Mouse (Mus musculus) liver, embryonic 11.5 days (tissue): ENCODE data around the gene Cdh23. TPM values are rescaled to one million over a fixed set of nuclear protein-coding genes. Genes with fewer than 3 reads are reported as not detected.

Source experiments
- ATAC-seq: fragments of 200-750 bp; cut with Nextera tagmentation; replicated peaks from 2 replicates; pipeline ENCODE4 v1.8.0; 2017; ENCODE audit warnings: moderate number of reproducible peaks, mild to moderate bottlenecking, moderate TSS enrichment, moderate library complexity; ENCODE audit not compliant: low FRiP score
- DNase-seq: peaks from one replicate; pipeline ENCODE4 v3.0.0-alpha.2; 2017; ENCODE audit warnings: low spot score
- H3K27ac ChIP-seq: fragments of 300-500 bp; sonication (generic); 2 replicates; pipeline ENCODE4 v1.5.1; 2014; ENCODE audit warnings: mild to moderate bottlenecking, low read depth, low read length, control low read depth
- H3K27me3 ChIP-seq: fragments of 300-500 bp; sonication (generic); replicated peaks from 2 replicates; pipeline ENCODE4 v1.6.1; 2014; ENCODE audit warnings: low read length, mixed read lengths; ENCODE audit not compliant: control insufficient read depth, insufficient read depth
- H3K36me3 ChIP-seq: fragments of 300-500 bp; sonication (generic); 2 replicates; pipeline ENCODE4 v1.6.1; 2014; ENCODE audit warnings: mild to moderate bottlenecking, low read length, moderate library complexity, mixed read lengths; ENCODE audit not compliant: control insufficient read depth, insufficient read depth
- H3K4me1 ChIP-seq: fragments of 300-500 bp; sonication (generic); replicated peaks from 2 replicates; pipeline ENCODE4 v1.6.1; 2014; ENCODE audit warnings: low read length, mixed read lengths; ENCODE audit not compliant: control insufficient read depth, insufficient read depth
- H3K4me2 ChIP-seq: fragments of 300-500 bp; sonication (generic); 2 replicates; pipeline ENCODE4 v1.6.1; 2014; ENCODE audit warnings: mild to moderate bottlenecking, control low read depth, moderate library complexity
- H3K4me3 ChIP-seq: fragments of 300-500 bp; sonication (generic); 2 replicates; pipeline ENCODE4 v1.5.1; 2014; ENCODE audit warnings: low read depth, low read length, control low read depth
- H3K9ac ChIP-seq: fragments of 300-500 bp; sonication (generic); 2 replicates; pipeline ENCODE4 v1.6.1; 2014; ENCODE audit warnings: low read depth, low read length, control low read depth
- H3K9me3 ChIP-seq: fragments of 300-500 bp; sonication (generic); 2 replicates; pipeline ENCODE4 v1.6.1; 2016; ENCODE audit warnings: low read length, inconsistent platforms, mixed read lengths; ENCODE audit not compliant: control insufficient read depth
- WGBS: fragments of 180-500 bp; shearing (Covaris S2); extraction: QIAGEN DNeasy Blood & Tissue Kit; methylation state at CpG from one replicate; pipeline ENCODE4 v1.1.7; 2014; 5-methylcytosine and 5-hydroxymethylcytosine counted together
- polyA plus RNA-seq: library from polyadenylated mRNA; unstranded; fragments of >200 nt; fragmentation: Nextera tagmentation; extraction: Ambion mirVana; gene quantifications from 2 replicates; pipeline ENCODE4 v1.2.1, GENCODE M21; 2014

Gene Cdh23
- polyA plus RNA-seq, 1 experiment from 2014 or later: 0.80 TPM

- Histone ChIP-seq H3K27ac (no peak overlapping the region), H3K4me2 (no peak overlapping the region), H3K27me3 (no peaks in the 10 kb centered on the region), H3K36me3 (no peaks in the 10 kb centered on the region), H3K4me1 (no peaks in the 10 kb centered on the region), H3K4me3 (no peak overlapping the region), H3K9me3 (no peaks in the 10 kb centered on the region), H3K9ac (no peak overlapping the region)
- WGBS: 73% methylated on average over 5 of the region's 5 CpGs
- no peak for DNase-seq
- no peak for ATAC-seq
Observed at GRCm38 (mm10) chr10:60395605-60396004, 300.7 kb downstream of the Cdh23 start.

GRCm38 (mm10) chr10:60394936-60395335 is 301.4 kb downstream of the Cdh23 start:
- H3K36me3 ChIP-seq: no peaks in the 10 kb centered on the region
- H3K9ac ChIP-seq: no peak overlapping the region
- DNase-seq: no peak
- H3K4me2 ChIP-seq: no peak overlapping the region
- no peaks in the 10 kb centered on the region for H3K9me3 ChIP-seq
- H3K4me1 ChIP-seq: no peaks in the 10 kb centered on the region
- no peak overlapping the region for H3K27ac ChIP-seq
- H3K4me3 ChIP-seq: no peak overlapping the region
- WGBS: 73% methylated on average over 7 of the region's 7 CpGs
- no peak for ATAC-seq
- H3K27me3 ChIP-seq: no peaks in the 10 kb centered on the region

- no peak overlapping the region for H3K9ac ChIP-seq
- H3K9me3 ChIP-seq: no peaks in the 10 kb centered on the region
- WGBS: 87% methylated on average over 9 of the region's 9 CpGs
- no peak overlapping the region for H3K4me2 ChIP-seq
- H3K4me3 ChIP-seq: no peak overlapping the region
- no peaks in the 10 kb centered on the region for H3K27me3 ChIP-seq
- 0 out of 2 replicates have a peak, but pooled peaks cover 2% of the 10 kb centered on the region for H3K4me1 ChIP-seq
- H3K36me3 ChIP-seq: no peaks in the 10 kb centered on the region
- ATAC-seq: no peak
- no peak for DNase-seq
- no peak overlapping the region for H3K27ac ChIP-seq
Observed at GRCm38 (mm10) chr10:60391661-60392060, 304.6 kb downstream of the Cdh23 start.

- WGBS: 49% methylated on average over 5 of the region's 5 CpGs
- H3K4me1 ChIP-seq: 0 out of 2 replicates have a peak, but pooled peaks cover 2% of the 10 kb centered on the region
- H3K27ac ChIP-seq: no peak overlapping the region
- no peak overlapping the region for H3K4me3 ChIP-seq
- no peak overlapping the region for H3K9ac ChIP-seq
- no peaks in the 10 kb centered on the region for H3K9me3 ChIP-seq
- H3K36me3 ChIP-seq: no peaks in the 10 kb centered on the region
- ATAC-seq: no peak
- no peak overlapping the region for H3K4me2 ChIP-seq
- H3K27me3 ChIP-seq: no peaks in the 10 kb centered on the region
- DNase-seq: no peak
Observed at GRCm38 (mm10) chr10:60390904-60391420, 305.3 kb downstream of the Cdh23 start.

- Histone ChIP-seq H3K4me3 (no peak overlapping the region), H3K36me3 (no peaks in the 10 kb centered on the region), H3K9me3 (no peaks in the 10 kb centered on the region), H3K27me3 (no peaks in the 10 kb centered on the region), H3K9ac (no peak overlapping the region), H3K27ac (no peak overlapping the region), H3K4me2 (no peak overlapping the region), H3K4me1 (0 out of 2 replicates have a peak, but pooled peaks cover 2% of the 10 kb centered on the region)
- WGBS: 45% methylated on average over 6 of the region's 6 CpGs
- DNase-seq (no peak), ATAC-seq (no peak)
Observed at GRCm38 (mm10) chr10:60390177-60390903, 305.9 kb downstream of the Cdh23 start.

GRCm38 (mm10) chr10:60389447-60389865 is 306.8 kb downstream of the Cdh23 start:
- Histone ChIP-seq H3K9me3 (no peaks in the 10 kb centered on the region), H3K27ac (no peak overlapping the region), H3K4me1 (0 out of 2 replicates have a peak, but pooled peaks cover 2% of the 10 kb centered on the region), H3K9ac (no peak overlapping the region), H3K4me3 (no peak overlapping the region), H3K36me3 (no peaks in the 10 kb centered on the region), H3K4me2 (no peak overlapping the region), H3K27me3 (no peaks in the 10 kb centered on the region)
- DNase-seq: no peak
- ATAC-seq: no peak
- WGBS: 16% methylated on average over 9 of the region's 9 CpGs

GRCm38 (mm10) chr10:60388332-60388731 is 308.0 kb downstream of the Cdh23 start:
- no peak for DNase-seq
- Histone ChIP-seq H3K9ac (no peak overlapping the region), H3K36me3 (no peaks in the 10 kb centered on the region), H3K4me2 (no peak overlapping the region), H3K9me3 (no peaks in the 10 kb centered on the region), H3K4me3 (no peak overlapping the region), H3K4me1 (0 out of 2 replicates have a peak, but pooled peaks cover 2% of the 10 kb centered on the region), H3K27ac (no peak overlapping the region), H3K27me3 (no peaks in the 10 kb centered on the region)
- WGBS: 73% methylated on average over 2 of the region's 2 CpGs
- no peak for ATAC-seq

GRCm38 (mm10) chr10:60381142-60381925 is 315.0 kb downstream of the Cdh23 start:
- Histone ChIP-seq H3K4me3 (no peak overlapping the region), H3K4me2 (no peak overlapping the region), H3K9ac (no peak overlapping the region), H3K36me3 (no peaks in the 10 kb centered on the region), H3K9me3 (no peaks in the 10 kb centered on the region), H3K27me3 (no peaks in the 10 kb centered on the region), H3K27ac (no peak overlapping the region), H3K4me1 (no peaks in the 10 kb centered on the region)
- no peak for DNase-seq
- ATAC-seq: no peak
- WGBS: 71% methylated on average over 10 of the region's 10 CpGs
